ENCODE assay signal across 20 mouse cellular contexts in genomic region chr12:111251227-111251626, GRCm38 (mm10). TPM values are rescaled to one million over a fixed set of nuclear protein-coding genes. Genes with fewer than 3 reads are reported as not detected.
A peak's percentile ranks its signal among the peaks of the same experiment; 100 is the strongest.
DNase-seq lines count a peak whose midpoint lies in the region; ATAC-seq and TF ChIP-seq lines count a peak whose summit lies in the region.
"Had no signal": no experiment of that assay in that cellular context is flagged by ENCODE, and none has a peak within 500 bp of the region (broad histone marks: within the 10 kb centered on the region; RNA-seq: fewer than 3 reads in every experiment).

No protein-coding gene starts in this region.

- dilution Hi-C loops in CH12.LX (cut with MboI; ENCODE audit: extremely low pct_ligation_motif_present, extremely low pct_unique_long_range_greater_than_20kb, low sequenced_read_pairs), result no loop called here

- no peak for TF ChIP-seq EP300 in heart, postnatal 0 days (IDR thresholded peaks at IDR 0.05; ENCODE audit: low read depth)
- no peak for TF ChIP-seq EP300 in lung, postnatal 0 days (IDR thresholded peaks at IDR 0.05)
- no peak for TF ChIP-seq EP300 in CH12.LX (IDR thresholded peaks at IDR 0.05; ENCODE audit: low read length)

- peaks cover 11% of the 10 kb centered on the region; the same call in 1 of the 2 replicates for H3K36me3 ChIP-seq in heart, postnatal 0 days (replicated peaks; ENCODE audit: control insufficient read depth, insufficient read depth, low read length)
- no peaks in the 10 kb centered on the region; the same call in 1 of the 2 replicates for H3K36me3 ChIP-seq in lung, postnatal 0 days (ENCODE audit: insufficient read depth, low read length)
- peaks cover 61 to 97% of the 10 kb centered on the region in 2 experiments for H3K36me3 ChIP-seq in CH12.LX (replicated peaks in 1 of 2; ENCODE audit: control insufficient read depth in 1 of 2, insufficient read depth in 1 of 2, low read length in 1 of 2)
- H3K36me3 ChIP-seq in hindbrain, embryonic 13.5 days, result peaks cover 45% of the 10 kb centered on the region

- no peak overlapping the region for H3K4me2 ChIP-seq in heart, postnatal 0 days (ENCODE audit: low read depth, low read length)
- H3K4me2 ChIP-seq in lung, postnatal 0 days (replicated peaks; ENCODE audit: low read depth, low read length), result no peak overlapping the region
- no peak overlapping the region for H3K4me2 ChIP-seq in CH12.LX (ENCODE audit: insufficient read depth, low read depth, poor library complexity, severe bottlenecking)
- no peak overlapping the region for H3K4me2 ChIP-seq in hindbrain, embryonic 13.5 days
- H3K4me2 ChIP-seq: embryonic facial prominence, embryonic 15.5 days; kidney, embryonic 15.5 days; liver, embryonic 15.5 days; midbrain, embryonic 13.5 days; neural tube, embryonic 12.5 days had no signal

- whole genome bisulfite sequencing in heart, postnatal 0 days, result 65% methylated on average over 9 of the region's 9 CpGs
- WGBS in lung, postnatal 0 days, result 62% methylated on average over 9 of the region's 9 CpGs
- 73% methylated on average over 9 of the region's 9 CpGs for WGBS in lung, adult 2 months
- 79% methylated on average over 9 of the region's 9 CpGs for WGBS in hindbrain, embryonic 13.5 days

- no peak for TF ChIP-seq RAD21 in CH12.LX (IDR thresholded peaks at IDR 0.05; ENCODE audit: low read depth, low read length)

- H3K27me3 ChIP-seq in heart, postnatal 0 days (ENCODE audit: control insufficient read depth, insufficient read depth, low read length), result no peaks in the 10 kb centered on the region
- H3K27me3 ChIP-seq in lung, postnatal 0 days (replicated peaks; ENCODE audit: insufficient read depth, low read length), result no peaks in the 10 kb centered on the region
- no peaks in the 10 kb centered on the region for H3K27me3 ChIP-seq in CH12.LX (replicated peaks)
- no peaks in the 10 kb centered on the region for H3K27me3 ChIP-seq in hindbrain, embryonic 13.5 days
- H3K27me3 ChIP-seq: embryonic facial prominence, embryonic 15.5 days; kidney, embryonic 15.5 days; liver, embryonic 15.5 days; midbrain, embryonic 13.5 days; neural tube, embryonic 12.5 days had no signal

- no peaks in the 10 kb centered on the region for H3K79me2 ChIP-seq in CH12.LX (replicated peaks; ENCODE audit: control insufficient read depth, extremely low read depth, insufficient read depth, poor library complexity, severe bottlenecking)

- no peaks in the 10 kb centered on the region for H3K4me1 ChIP-seq in heart, postnatal 0 days (ENCODE audit: control insufficient read depth, insufficient read depth)
- no peaks in the 10 kb centered on the region for H3K4me1 ChIP-seq in lung, postnatal 0 days (ENCODE audit: insufficient read depth, low read depth, low read length)
- H3K4me1 ChIP-seq in lung, adult 2 months (ENCODE audit: control insufficient read depth, insufficient read depth, low read length), result no peaks in the 10 kb centered on the region
- no peaks in the 10 kb centered on the region for H3K4me1 ChIP-seq in CH12.LX (ENCODE audit: control insufficient read depth in 1 of 2, insufficient read depth in 2 of 2)
- no peaks in the 10 kb centered on the region for H3K4me1 ChIP-seq in hindbrain, embryonic 13.5 days (replicated peaks)
- H3K4me1 ChIP-seq: embryonic facial prominence, embryonic 15.5 days; forebrain, embryonic 10.5 days; midbrain, embryonic 13.5 days; neural tube, embryonic 12.5 days had no signal

- no peak overlapping the region for H3K9ac ChIP-seq in heart, postnatal 0 days (replicated peaks; ENCODE audit: low read depth, low read length)
- no peak overlapping the region for H3K9ac ChIP-seq in lung, postnatal 0 days (replicated peaks; ENCODE audit: low read depth)
- no peak overlapping the region for H3K9ac ChIP-seq in CH12.LX (ENCODE audit: insufficient read depth, low read depth)
- H3K9ac ChIP-seq in hindbrain, embryonic 13.5 days, result no peak overlapping the region
- H3K9ac ChIP-seq: embryonic facial prominence, embryonic 15.5 days; kidney, embryonic 15.5 days; liver, embryonic 15.5 days; midbrain, embryonic 13.5 days; neural tube, embryonic 12.5 days had no signal

- DNase-seq in heart, postnatal 0 days (ENCODE audit: low spot score), result no peak
- no peak for DNase-seq in heart, postnatal 25 days (ENCODE audit: low spot score)
- DNase-seq in lung, postnatal 0 days (ENCODE audit: low spot score), result no peak
- DNase-seq in lung, adult 2 months, result no peak
- no peak for DNase-seq in CH12.LX (ENCODE audit: extremely low read depth)
- DNase-seq in brain, adult 2 months (ENCODE audit: low read depth, low spot score), result peak; percentile 66
- no peak for DNase-seq in ovary, postnatal 36 days (ENCODE audit: low spot score)
- DNase-seq: adrenal gland, adult 2 months; B cell, adult 2 months; cerebellum, adult 11 months; cerebellum, postnatal 10 days; gastrocnemius, postnatal 25 days; lung, postnatal 14 days had no signal

- TF ChIP-seq CTCF in heart, postnatal 0 days (IDR thresholded peaks at IDR 0.05; ENCODE audit: low read depth), result peak; percentile 17; the same call in 1 of the 2 replicates
- TF ChIP-seq CTCF in lung, postnatal 0 days (IDR thresholded peaks at IDR 0.05), result 0 out of 2 replicates have a peak, but pooled peaks have one; percentile 20
- no peak for TF ChIP-seq CTCF in lung, adult 2 months (IDR thresholded peaks at IDR 0.05; ENCODE audit: insufficient read depth, low read length)
- TF ChIP-seq CTCF in CH12.LX (conservative IDR thresholded peaks at IDR 0.05 in 1 of 2, IDR thresholded peaks at IDR 0.05 in 1 of 2; ENCODE audit: low read depth in 2 of 2, low read length in 2 of 2), result no peak

- intact Hi-C loops in heart, postnatal 25 days (cut with DNase I), result no loop called here

- no peak overlapping the region for H3K4me3 ChIP-seq in heart, postnatal 0 days (ENCODE audit: low read depth, low read length)
- no peak overlapping the region for H3K4me3 ChIP-seq in lung, postnatal 0 days (ENCODE audit: low read depth, low read length)
- H3K4me3 ChIP-seq in lung, adult 2 months (replicated peaks; ENCODE audit: extremely low read depth, low read depth, low read length), result no peak overlapping the region
- H3K4me3 ChIP-seq in CH12.LX (replicated peaks in 1 of 3; ENCODE audit: low read depth in 2 of 3, low read length in 2 of 3, poor library complexity in 1 of 3), result no peak overlapping the region
- H3K4me3 ChIP-seq in hindbrain, embryonic 13.5 days, result no peak overlapping the region
- H3K4me3 ChIP-seq: embryonic facial prominence, embryonic 15.5 days; forebrain, embryonic 10.5 days; kidney, embryonic 15.5 days; liver, embryonic 15.5 days; midbrain, embryonic 13.5 days; neural tube, embryonic 12.5 days had no signal

- TF ChIP-seq POLR2A in lung, adult 2 months (IDR thresholded peaks at IDR 0.05; ENCODE audit: borderline replicate concordance, extremely low read depth, low read depth, low read length), result no peak
- TF ChIP-seq POLR2A in CH12.LX (IDR thresholded peaks at IDR 0.05; ENCODE audit: low read depth, low read length), result no peak

- no peak for ATAC-seq in heart, postnatal 0 days (ENCODE audit: insufficient read depth, low read depth)
- ATAC-seq in lung, postnatal 0 days, result no peak
- ATAC-seq in hindbrain, embryonic 13.5 days (ENCODE audit: low FRiP score), result no peak
- ATAC-seq: midbrain, embryonic 13.5 days had no signal

- H3K9me3 ChIP-seq in heart, postnatal 0 days (replicated peaks; ENCODE audit: control insufficient read depth, low read length), result no peaks in the 10 kb centered on the region
- H3K9me3 ChIP-seq in lung, postnatal 0 days (ENCODE audit: low read length), result no peaks in the 10 kb centered on the region
- no peaks in the 10 kb centered on the region for H3K9me3 ChIP-seq in CH12.LX (replicated peaks; ENCODE audit: low read length)
- no peaks in the 10 kb centered on the region for H3K9me3 ChIP-seq in hindbrain, embryonic 13.5 days
- H3K9me3 ChIP-seq: embryonic facial prominence, embryonic 15.5 days; forebrain, embryonic 10.5 days; kidney, embryonic 15.5 days; liver, embryonic 15.5 days; midbrain, embryonic 13.5 days; neural tube, embryonic 12.5 days had no signal

- no peak overlapping the region for H3K27ac ChIP-seq in heart, postnatal 0 days (ENCODE audit: low read depth)
- no peak overlapping the region for H3K27ac ChIP-seq in lung, postnatal 0 days (ENCODE audit: low read length)
- H3K27ac ChIP-seq in CH12.LX (ENCODE audit: insufficient read depth, low read depth), result no peak overlapping the region
- H3K27ac ChIP-seq in hindbrain, embryonic 13.5 days, result no peak overlapping the region
- H3K27ac ChIP-seq: embryonic facial prominence, embryonic 15.5 days; forebrain, embryonic 10.5 days; kidney, embryonic 15.5 days; liver, embryonic 15.5 days; midbrain, embryonic 13.5 days; neural tube, embryonic 12.5 days had no signal

- in situ Hi-C loops in CH12.LX (cut with MboI; ENCODE audit: low pct_ligation_motif_present, low pct_unique_long_range_greater_than_20kb, low sequenced_read_pairs), result loop anchor here (10.0 kb wide), 1 partner anchor 86 kb away; the partner anchor contains the start of gene Traf3

TF ChIP-seq in CH12.LX, 34 proteins besides CTCF, POLR2A, EP300 and RAD21:
- no peak for TF ChIP-seq BHLHE40 (IDR thresholded peaks at IDR 0.05; ENCODE audit: low read depth, low read length)
- no peak for TF ChIP-seq NRF1 (IDR thresholded peaks at IDR 0.05; ENCODE audit: low read depth, low read length)
- TF ChIP-seq SMC3 (IDR thresholded peaks at IDR 0.05; ENCODE audit: low read depth, low read length), result peak; percentile 19; the same call in 1 of the 2 replicates
TF ChIP-seq in CH12.LX: peak in this region for 1.

RNA-seq across cellular contexts. Expression of gene Amn, which starts 19.7 kb away (rescaled TPM):
- total RNA-seq in heart, postnatal 0 days (2014; rRNA removed; ENCODE audit: low replicate concordance), result 7.5 TPM in 1 of 2 replicates, not detected in the other
- polyA plus RNA-seq in heart, postnatal 0 days (2015; fragmentation: Nextera tagmentation; extraction: Ambion mirVana), result 0.78 and 0.90 TPM in 2 replicates
- total RNA-seq in heart, postnatal 25 days (2021), result not detected
- polyA plus RNA-seq in lung, postnatal 0 days (2015; fragmentation: Nextera tagmentation; extraction: Ambion mirVana), result 0.31 and 0.40 TPM in 2 replicates
- 0.43 and 0.66 TPM in 2 replicates for polyA plus RNA-seq in lung, adult 2 months (2012; rRNA removed)
- total RNA-seq in CH12.LX (2012; rRNA removed) (0.55 and 1.1 TPM in 2 replicates), CH12.LX (2014; rRNA removed) (0.62 TPM in 1 of 2 replicates, not detected in the other)
- 0.61 and 0.79 TPM in 2 replicates for polyA plus RNA-seq in CH12.LX (2012; ENCODE audit: insufficient read length, low read depth)
- 5.6 and 6.5 TPM in 2 replicates for polyA plus RNA-seq in hindbrain, embryonic 13.5 days (2015; fragmentation: Nextera tagmentation; extraction: Ambion mirVana)
- total RNA-seq: adrenal gland, adult 2 months; gastrocnemius, postnatal 25 days had no signal

Comparison
In these comparisons a context has a peak if more than half of its experiments do, and no peak if none do; other contexts are left out.
1. CTCF ChIP-seq: peak in heart, postnatal 0 days (single experiment) and lung, postnatal 0 days (single experiment); none in lung, adult 2 months (single experiment) and CH12.LX (0 of 2).